Mouse (Mus musculus): Measurements from ENCODE around the gene 1700066M21Rik. TPM values are rescaled to one million over a fixed set of nuclear protein-coding genes. Genes with fewer than 3 reads are reported as not detected.

The 1700066M21Rik gene
- polyA plus RNA-seq (2016; fragmentation: Nextera tagmentation; extraction: Ambion mirVana), result 12.7 and 13.4 TPM in 2 replicates

- H3K9ac ChIP-seq, result peak within 1 kb of the TSS; percentile 93
- WGBS, result under 1% methylated on average over 80 of the region's 81 CpGs
- peak; percentile 93 for ATAC-seq (ENCODE audit: insufficient number of reproducible peaks, insufficient read depth, low FRiP score, low TSS enrichment)
- H3K4me3 ChIP-seq, result peak within 1 kb of the TSS; percentile 85
- peaks cover 6% of the 10 kb centered on the region; the same call in 1 of the 2 replicates for H3K4me1 ChIP-seq
- peak within 1 kb of the TSS; percentile 69 for H3K27ac ChIP-seq
- H3K27me3 ChIP-seq, result no peaks in the 10 kb centered on the region
- peak within 1 kb of the TSS; percentile 98 for H3K4me2 ChIP-seq (replicated peaks)
- no peaks in the 10 kb centered on the region for H3K36me3 ChIP-seq
- no peaks in the 10 kb centered on the region for H3K9me3 ChIP-seq
These were observed at the start of gene 1700066M21Rik for GRCm38 (mm10) chr1:57377376-57378341. Gene 1700066M21Rik (plus strand): TSS chr1:57377620.

- Histone ChIP-seq H3K4me3 (no peak overlapping the region), H3K27ac (no peak overlapping the region), H3K4me1 (no peaks in the 10 kb centered on the region), H3K9ac (no peak overlapping the region), H3K27me3 (no peaks in the 10 kb centered on the region), H3K9me3 (no peaks in the 10 kb centered on the region), H3K4me2 (replicated peaks) (no peak overlapping the region), H3K36me3 (no peaks in the 10 kb centered on the region)
- 86% methylated on average over 5 of the region's 5 CpGs for WGBS
- no peak for ATAC-seq (ENCODE audit: insufficient number of reproducible peaks, insufficient read depth, low FRiP score, low TSS enrichment)
These were observed 47.9 kb upstream of the 1700066M21Rik start for GRCm38 (mm10) chr1:57329285-57330093.

GRCm38 (mm10) chr1:57330228-57330627 lies 47.2 kb upstream of the 1700066M21Rik start:
- ATAC-seq (ENCODE audit: insufficient number of reproducible peaks, insufficient read depth, low FRiP score, low TSS enrichment), result no peak
- WGBS, result 84% methylated on average over 6 of the region's 6 CpGs
- H3K4me3 ChIP-seq, result no peak overlapping the region
- H3K4me1 ChIP-seq, result no peaks in the 10 kb centered on the region
- H3K9ac ChIP-seq, result no peak overlapping the region
- H3K4me2 ChIP-seq (replicated peaks), result no peak overlapping the region
- H3K27ac ChIP-seq, result no peak overlapping the region
- no peaks in the 10 kb centered on the region for H3K9me3 ChIP-seq
- no peaks in the 10 kb centered on the region for H3K27me3 ChIP-seq
- no peaks in the 10 kb centered on the region for H3K36me3 ChIP-seq

GRCm38 (mm10) chr1:57332040-57332439 lies 45.4 kb upstream of the 1700066M21Rik start:
- 20% methylated on average over 4 of the region's 4 CpGs for WGBS
- Histone ChIP-seq H3K4me3 (no peak overlapping the region), H3K9me3 (no peaks in the 10 kb centered on the region), H3K36me3 (no peaks in the 10 kb centered on the region), H3K9ac (no peak overlapping the region), H3K4me2 (replicated peaks) (no peak overlapping the region), H3K27me3 (no peaks in the 10 kb centered on the region), H3K4me1 (no peaks in the 10 kb centered on the region), H3K27ac (no peak overlapping the region)
- ATAC-seq (ENCODE audit: insufficient number of reproducible peaks, insufficient read depth, low FRiP score, low TSS enrichment), result no peak

- H3K27me3 ChIP-seq, result no peaks in the 10 kb centered on the region
- no peak for ATAC-seq (ENCODE audit: insufficient number of reproducible peaks, insufficient read depth, low FRiP score, low TSS enrichment)
- no peak overlapping the region for H3K4me3 ChIP-seq
- no peaks in the 10 kb centered on the region for H3K9me3 ChIP-seq
- no peaks in the 10 kb centered on the region for H3K36me3 ChIP-seq
- 38% methylated on average over 11 of the region's 11 CpGs for WGBS
- no peak overlapping the region for H3K4me2 ChIP-seq (replicated peaks)
- H3K4me1 ChIP-seq, result no peaks in the 10 kb centered on the region
- no peak overlapping the region for H3K9ac ChIP-seq
- H3K27ac ChIP-seq, result no peak overlapping the region
These were observed 43.7 kb upstream of the 1700066M21Rik start for GRCm38 (mm10) chr1:57333550-57334213.

GRCm38 (mm10) chr1:57335200-57335599 lies 42.2 kb upstream of the 1700066M21Rik start:
- ATAC-seq (ENCODE audit: insufficient number of reproducible peaks, insufficient read depth, low FRiP score, low TSS enrichment), result no peak
- H3K36me3 ChIP-seq, result no peaks in the 10 kb centered on the region
- H3K4me2 ChIP-seq (replicated peaks), result no peak overlapping the region
- H3K4me3 ChIP-seq, result no peak overlapping the region
- no peaks in the 10 kb centered on the region for H3K4me1 ChIP-seq
- whole genome bisulfite sequencing, result 71% methylated on average over 5 of the region's 5 CpGs
- no peak overlapping the region for H3K9ac ChIP-seq
- no peak overlapping the region for H3K27ac ChIP-seq
- no peaks in the 10 kb centered on the region for H3K27me3 ChIP-seq
- H3K9me3 ChIP-seq, result no peaks in the 10 kb centered on the region

- no peaks in the 10 kb centered on the region for H3K9me3 ChIP-seq
- no peaks in the 10 kb centered on the region for H3K27me3 ChIP-seq
- H3K4me2 ChIP-seq (replicated peaks), result no peak overlapping the region
- WGBS, result 52% methylated on average over 14 of the region's 14 CpGs
- no peaks in the 10 kb centered on the region for H3K4me1 ChIP-seq
- ATAC-seq (ENCODE audit: insufficient number of reproducible peaks, insufficient read depth, low FRiP score, low TSS enrichment), result no peak
- no peak overlapping the region for H3K27ac ChIP-seq
- H3K36me3 ChIP-seq, result no peaks in the 10 kb centered on the region
- no peak overlapping the region for H3K9ac ChIP-seq
- H3K4me3 ChIP-seq, result no peak overlapping the region
These were observed 38.1 kb upstream of the 1700066M21Rik start for GRCm38 (mm10) chr1:57339156-57339796.

GRCm38 (mm10) chr1:57341197-57341596 lies 36.2 kb upstream of the 1700066M21Rik start:
- Histone ChIP-seq H3K4me3 (no peak overlapping the region), H3K9me3 (no peaks in the 10 kb centered on the region), H3K4me2 (replicated peaks) (no peak overlapping the region), H3K4me1 (no peaks in the 10 kb centered on the region), H3K27ac (no peak overlapping the region), H3K9ac (no peak overlapping the region), H3K27me3 (no peaks in the 10 kb centered on the region), H3K36me3 (no peaks in the 10 kb centered on the region)
- WGBS, result 24% methylated on average over 2 of the region's 2 CpGs
- ATAC-seq (ENCODE audit: insufficient number of reproducible peaks, insufficient read depth, low FRiP score, low TSS enrichment), result no peak

- Histone ChIP-seq H3K9ac (no peak overlapping the region), H3K27ac (no peak overlapping the region), H3K27me3 (no peaks in the 10 kb centered on the region), H3K9me3 (no peaks in the 10 kb centered on the region), H3K4me1 (no peaks in the 10 kb centered on the region), H3K4me3 (no peak overlapping the region), H3K36me3 (no peaks in the 10 kb centered on the region), H3K4me2 (replicated peaks) (no peak overlapping the region)
- ATAC-seq (ENCODE audit: insufficient number of reproducible peaks, insufficient read depth, low FRiP score, low TSS enrichment), result 0 out of 2 replicates have a peak, but pooled peaks have one; percentile 35
These were observed 29.9 kb upstream of the 1700066M21Rik start for GRCm38 (mm10) chr1:57347487-57347886.

- H3K27ac ChIP-seq, result no peak overlapping the region
- no peaks in the 10 kb centered on the region for H3K4me1 ChIP-seq
- H3K4me3 ChIP-seq, result no peak overlapping the region
- H3K9ac ChIP-seq, result no peak overlapping the region
- H3K27me3 ChIP-seq, result no peaks in the 10 kb centered on the region
- H3K36me3 ChIP-seq, result no peaks in the 10 kb centered on the region
- ATAC-seq (ENCODE audit: insufficient number of reproducible peaks, insufficient read depth, low FRiP score, low TSS enrichment), result no peak
- H3K9me3 ChIP-seq, result no peaks in the 10 kb centered on the region
- no peak overlapping the region for H3K4me2 ChIP-seq (replicated peaks)
- 62% methylated on average over 1 of the region's 1 CpGs for WGBS
These were observed 25.5 kb upstream of the 1700066M21Rik start for GRCm38 (mm10) chr1:57351941-57352340.

GRCm38 (mm10) chr1:57358546-57358945 lies 18.9 kb upstream of the 1700066M21Rik start:
- Histone ChIP-seq H3K27me3 (no peaks in the 10 kb centered on the region), H3K9ac (no peak overlapping the region), H3K36me3 (no peaks in the 10 kb centered on the region), H3K4me2 (replicated peaks) (no peak overlapping the region), H3K27ac (no peak overlapping the region), H3K4me1 (no peaks in the 10 kb centered on the region), H3K9me3 (no peaks in the 10 kb centered on the region), H3K4me3 (no peak overlapping the region)
- ATAC-seq (ENCODE audit: insufficient number of reproducible peaks, insufficient read depth, low FRiP score, low TSS enrichment), result no peak
- 37% methylated on average over 5 of the region's 5 CpGs for WGBS
